Mouse (Mus musculus): Measurements from ENCODE around the gene Olfr9.
A peak's percentile ranks its signal among the peaks of the same experiment; 100 is the strongest.
"Not testable (repeated sequence)": the region's sequence is repeated elsewhere in the genome, so short reads cannot be mapped to it uniquely, and the experiment has no call there.

The Olfr9 gene

GRCm38 (mm10) chr10:129004032-129004920, 15.0 kb downstream of the Olfr9 start:
- DNase-seq = no peak

- no peak for DNase-seq
Measured at GRCm38 (mm10) chr10:129010288-129010841, 21.1 kb downstream of the Olfr9 start, which contains the start of gene Olfr763. TSS of gene Olfr763 (plus strand) at chr10:129010791.

DNA sequence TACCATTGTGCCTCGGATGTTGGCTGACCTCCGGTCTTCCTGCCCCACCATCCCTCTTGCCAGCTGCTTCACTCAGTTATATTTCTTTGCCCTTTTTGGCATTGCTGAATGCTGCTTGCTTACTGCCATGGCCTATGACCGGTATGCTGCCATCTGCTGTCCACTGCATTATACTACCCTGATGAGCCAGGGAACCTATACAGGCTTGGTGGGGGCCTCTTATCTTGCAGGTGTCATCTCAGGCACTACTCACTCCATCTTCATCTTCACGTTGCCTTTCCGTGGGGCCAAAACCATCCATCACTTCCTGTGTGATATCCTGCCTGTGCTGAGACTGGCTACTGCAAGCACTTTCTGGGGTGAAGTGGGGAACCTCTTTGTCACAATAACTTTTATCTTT, 22.3 kb downstream of the Olfr9 start:
- not testable (repeated sequence) for DNase-seq

GRCm38 (mm10) chr10:129014477-129014876, 25.2 kb downstream of the Olfr9 start:
- DNase-seq = no peak

DNA sequence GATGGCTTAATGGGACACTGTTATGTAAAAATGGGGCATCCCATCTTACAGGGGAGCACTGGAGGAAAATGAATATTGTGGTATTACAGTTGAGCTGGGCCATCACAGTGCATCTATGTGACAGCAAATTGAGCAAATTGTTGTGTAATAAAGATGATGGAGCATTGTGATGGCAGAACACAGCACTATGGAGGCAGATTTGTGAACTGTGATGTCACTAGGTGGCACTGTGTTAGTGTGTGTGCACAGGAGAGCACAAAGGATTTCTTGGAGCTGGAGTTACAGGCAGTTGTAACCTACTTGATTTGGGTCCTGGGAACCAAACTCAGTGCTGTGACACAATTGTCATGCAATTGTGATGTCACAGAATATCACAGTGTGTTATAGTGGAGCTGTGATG, 34.1 kb downstream of the Olfr9 start:
- DNase-seq = peak; percentile 3

DNA sequence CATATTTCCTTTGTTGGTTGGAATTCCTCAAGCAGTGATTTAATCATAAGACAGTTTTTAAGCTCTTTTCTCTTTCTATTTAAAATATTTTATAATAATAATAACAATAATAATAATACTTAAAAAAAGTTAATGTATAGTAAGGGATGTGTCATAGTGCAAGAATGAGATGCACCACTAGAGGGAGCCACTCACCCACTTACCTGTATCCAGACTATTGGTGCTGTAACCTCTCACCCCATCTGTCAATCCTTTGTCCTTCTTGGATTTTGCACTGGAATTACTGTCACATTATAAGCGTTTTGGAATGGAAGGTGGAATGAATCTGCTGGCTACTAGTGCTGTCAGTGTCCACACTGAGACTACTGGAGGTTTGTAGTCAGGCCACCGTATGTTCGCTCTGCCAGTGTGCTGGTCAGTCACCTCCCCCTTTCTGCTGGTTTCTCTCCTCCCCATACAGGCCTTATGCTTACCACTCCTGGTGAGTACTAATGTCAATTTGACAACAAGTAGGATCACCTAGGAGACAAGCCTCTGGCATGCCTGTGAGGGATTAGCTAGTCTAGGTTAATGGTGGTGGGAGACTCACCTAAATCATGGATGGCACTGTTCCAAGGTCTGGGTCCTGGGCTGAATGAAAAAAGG, 36.9 kb downstream of the Olfr9 start:
- DNase-seq = peak; percentile 66

- no peak for DNase-seq
Measured at GRCm38 (mm10) chr10:129028343-129028742, 39.1 kb downstream of the Olfr9 start.

DNA sequence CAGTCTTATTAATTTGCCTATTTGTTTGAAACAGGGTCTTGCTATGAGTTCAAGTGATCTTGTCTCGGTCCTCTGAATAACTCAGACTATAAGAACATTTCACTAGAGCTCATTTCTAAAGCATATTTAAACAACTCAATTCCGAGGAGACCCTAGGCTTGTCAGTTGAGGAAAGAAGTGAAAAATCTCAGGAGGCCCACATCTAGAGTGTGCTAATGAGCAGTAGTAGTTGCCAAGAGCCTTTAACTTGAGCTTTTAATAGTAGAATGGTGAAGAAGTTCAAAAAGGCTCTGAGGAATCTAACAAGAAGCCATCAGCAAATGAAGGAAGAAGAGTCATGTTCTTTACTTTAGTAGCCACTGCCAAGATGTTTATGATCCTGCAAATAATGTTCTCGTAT, 50.6 kb downstream of the Olfr9 start, which contains the start of gene Olfr764-ps1:
Olfr764-ps1 (minus strand) TSS at position 101 of the 400 bp plus-strand sequence.
- no peak for DNase-seq
